Mouse (Mus musculus) G1E-ER4 (cell line): ENCODE data around the gene Ptprg. TPM values are rescaled to one million over a fixed set of nuclear protein-coding genes. Genes with fewer than 3 reads are reported as not detected.

Experiments used
- GATA1 ChIP-seq: IDR thresholded peaks from one replicate; pipeline ENCODE4 v1.8.0; 2012; ENCODE audit warnings: low read length, inconsistent platforms
- polyA plus RNA-seq: library from polyadenylated mRNA; stranded (reverse); fragments of >175 nt; gene quantifications from 2 replicates; pipeline ENCODE4 v1.2.3, GENCODE M21; 2012

The Ptprg gene
- polyA plus RNA-seq, 1 experiment, result not detected

- TF ChIP-seq GATA1, result no peak
These were observed 330.0 kb downstream of the Ptprg start for GRCm38 (mm10) chr14:11883142-11883921.

DNA sequence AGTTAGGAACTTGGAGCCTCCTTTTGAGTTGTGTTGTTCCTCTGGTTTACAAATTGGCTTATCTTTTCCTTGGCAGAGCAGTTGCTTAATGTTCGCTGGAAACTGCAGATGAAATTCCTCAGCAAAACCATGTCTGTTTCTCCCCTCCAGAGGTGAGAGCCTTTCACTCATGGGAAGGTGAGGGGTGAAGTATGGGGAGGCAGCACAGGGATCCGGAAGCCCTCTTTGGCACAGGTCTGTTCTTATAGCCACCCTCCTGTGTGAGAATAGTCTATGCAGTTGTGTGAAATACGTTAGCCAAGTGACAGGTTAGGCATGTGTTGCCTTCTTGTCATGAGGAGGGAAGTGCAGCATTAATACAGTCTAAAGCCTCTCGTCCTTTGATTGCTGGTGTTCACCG is 330.7 kb downstream of the Ptprg start:
- TF ChIP-seq GATA1, result no peak

DNA sequence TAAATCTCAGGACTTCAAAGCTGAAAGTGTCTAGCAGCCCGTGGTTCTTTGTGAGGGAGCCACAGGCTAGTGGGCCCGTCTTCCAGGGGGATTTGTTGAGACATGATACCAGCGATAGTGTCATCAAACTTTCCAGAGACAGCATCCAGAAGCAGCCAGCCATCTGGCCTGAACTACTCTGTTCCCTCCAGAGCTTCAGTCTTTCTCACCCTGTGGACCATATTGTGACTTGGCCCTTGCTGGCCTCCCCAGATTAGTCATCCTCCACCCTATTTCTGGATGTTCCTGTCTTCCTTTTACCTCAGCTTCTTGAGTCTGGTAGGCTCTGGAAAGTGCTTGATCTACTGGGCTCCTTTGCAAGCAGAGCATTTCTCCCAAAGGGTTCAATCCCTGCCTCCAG is 333.1 kb downstream of the Ptprg start:
- no peak for TF ChIP-seq GATA1

DNA sequence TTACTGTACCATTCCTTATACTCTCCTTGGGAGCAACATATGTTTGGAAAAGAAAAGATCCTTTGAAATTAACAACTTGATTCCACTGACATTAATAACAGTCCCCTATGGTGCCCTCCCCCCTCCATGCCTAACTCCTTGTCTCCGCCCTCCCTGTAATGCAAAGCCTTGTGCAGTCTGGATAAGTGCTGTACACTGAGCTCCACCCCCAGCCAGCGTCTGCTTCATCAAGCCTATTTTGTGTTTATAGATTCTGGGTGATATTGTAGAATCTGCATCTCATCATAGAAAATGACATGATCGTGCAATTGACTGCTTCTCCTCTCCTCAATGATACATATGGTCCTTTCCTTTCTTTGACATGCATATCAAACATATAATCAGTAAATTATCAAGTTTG is 337.6 kb downstream of the Ptprg start:
- TF ChIP-seq GATA1, result no peak

DNA sequence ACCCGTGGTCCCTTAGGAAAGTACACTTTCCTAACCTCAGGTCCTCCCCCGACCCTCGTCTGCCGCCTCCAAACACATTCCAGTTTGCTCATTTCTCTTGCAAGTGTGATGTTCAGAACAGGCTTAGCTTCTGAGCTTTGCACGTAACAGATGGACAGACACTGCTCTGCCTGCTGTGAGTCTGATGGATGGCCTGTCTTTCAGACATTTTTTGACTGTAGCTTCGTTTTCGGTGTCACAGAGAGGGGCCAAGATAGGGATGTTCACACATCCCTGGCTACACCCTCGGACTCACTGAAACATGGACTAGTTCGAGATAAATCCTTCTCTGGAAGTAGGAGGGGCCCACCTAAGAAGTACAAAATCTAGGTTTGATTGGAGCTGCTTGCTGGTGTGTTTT is 339.3 kb downstream of the Ptprg start:
- TF ChIP-seq GATA1, result no peak

DNA sequence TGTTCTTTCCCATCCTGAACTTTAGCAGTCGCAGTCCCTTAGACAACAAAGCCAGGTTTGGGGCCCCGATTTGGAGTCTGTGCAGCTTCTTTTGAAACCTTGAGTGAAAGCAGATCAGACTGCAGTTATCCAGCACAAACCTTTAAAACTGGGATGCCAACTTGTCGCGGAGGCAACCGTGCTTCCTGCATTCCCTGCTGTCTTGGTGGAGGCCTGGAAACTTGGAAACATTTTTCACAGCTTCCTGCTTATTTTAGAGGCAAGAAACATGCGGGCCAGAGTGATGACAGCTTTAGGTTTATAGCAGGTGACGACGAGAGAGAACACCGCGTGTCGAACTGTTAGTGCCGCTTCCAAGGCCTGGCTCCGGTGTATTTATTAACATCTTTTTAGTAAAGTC is 342.2 kb downstream of the Ptprg start:
- TF ChIP-seq GATA1, result no peak

GRCm38 (mm10) chr14:11902794-11903193 is 349.5 kb downstream of the Ptprg start:
- no peak for TF ChIP-seq GATA1

GRCm38 (mm10) chr14:11906130-11906675 is 352.9 kb downstream of the Ptprg start:
- TF ChIP-seq GATA1, result no peak

GRCm38 (mm10) chr14:11912253-11912652 is 358.9 kb downstream of the Ptprg start:
- no peak for TF ChIP-seq GATA1

DNA sequence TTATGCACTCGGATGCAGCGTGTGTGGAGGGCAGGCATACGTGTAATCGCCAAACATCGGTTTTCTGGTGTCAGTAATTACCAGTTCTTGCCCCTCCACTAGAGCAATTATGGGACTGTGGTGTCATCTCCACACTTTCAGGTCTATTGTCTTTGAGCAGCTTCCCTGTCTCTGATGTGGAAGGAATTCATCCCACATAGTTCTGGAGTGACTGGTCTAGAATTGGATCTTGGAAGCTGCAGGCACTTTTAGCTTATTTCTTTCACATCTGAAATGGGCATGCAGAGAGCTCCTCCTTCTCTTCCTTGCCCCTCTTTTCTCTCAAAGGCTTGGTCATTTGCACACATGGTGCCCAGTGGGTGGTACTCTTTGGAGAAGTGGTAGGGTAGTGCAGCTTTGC is 363.9 kb downstream of the Ptprg start:
- TF ChIP-seq GATA1, result no peak

DNA sequence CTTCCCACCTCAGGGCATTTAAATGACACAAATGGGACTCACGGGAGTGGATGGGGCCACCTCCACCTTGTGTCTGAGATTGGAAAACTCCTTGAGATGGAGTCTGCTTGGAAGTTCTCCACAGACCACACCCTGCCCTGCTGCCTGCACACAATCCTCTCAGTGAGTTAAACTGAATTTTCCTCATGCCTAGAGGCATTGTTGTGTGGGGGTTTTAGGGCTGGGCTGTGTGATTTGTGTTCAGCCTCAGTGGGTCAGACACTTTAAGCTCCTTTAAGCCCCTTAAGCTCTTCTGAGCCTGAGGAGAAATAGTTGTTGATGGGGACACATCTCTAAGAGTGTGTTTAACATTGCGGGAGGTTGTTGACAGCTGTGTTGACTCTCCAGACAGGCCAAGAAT is 375.2 kb downstream of the Ptprg start:
- TF ChIP-seq GATA1, result no peak

GRCm38 (mm10) chr14:11932517-11932916 is 379.2 kb downstream of the Ptprg start:
- no peak for TF ChIP-seq GATA1

DNA sequence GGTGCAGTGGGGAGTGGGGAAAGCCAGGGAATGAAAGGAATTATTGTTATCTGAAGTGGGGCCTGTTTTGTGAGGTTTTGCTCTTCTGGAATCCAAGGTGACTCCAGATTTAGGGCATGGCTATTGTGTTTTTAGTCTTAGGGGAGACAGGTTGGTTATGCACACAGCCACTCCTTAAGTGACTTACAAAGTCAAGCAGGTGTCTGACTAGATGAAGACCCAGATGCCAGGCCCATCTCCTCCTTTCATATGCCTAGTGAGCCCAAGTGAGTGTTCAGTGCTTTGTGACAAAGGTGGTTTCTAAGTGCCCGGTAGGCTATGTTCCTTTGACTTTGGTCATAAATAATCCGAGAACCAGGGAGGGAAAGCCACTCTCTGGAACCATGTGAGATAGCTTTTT is 381.2 kb downstream of the Ptprg start:
- TF ChIP-seq GATA1, result no peak

- no peak for TF ChIP-seq GATA1
These were observed 381.9 kb downstream of the Ptprg start for GRCm38 (mm10) chr14:11935281-11935680.

GRCm38 (mm10) chr14:11935698-11936097 is 382.4 kb downstream of the Ptprg start:
- TF ChIP-seq GATA1, result no peak

- TF ChIP-seq GATA1, result no peak
These were observed 385.6 kb downstream of the Ptprg start for GRCm38 (mm10) chr14:11938912-11939311.

DNA sequence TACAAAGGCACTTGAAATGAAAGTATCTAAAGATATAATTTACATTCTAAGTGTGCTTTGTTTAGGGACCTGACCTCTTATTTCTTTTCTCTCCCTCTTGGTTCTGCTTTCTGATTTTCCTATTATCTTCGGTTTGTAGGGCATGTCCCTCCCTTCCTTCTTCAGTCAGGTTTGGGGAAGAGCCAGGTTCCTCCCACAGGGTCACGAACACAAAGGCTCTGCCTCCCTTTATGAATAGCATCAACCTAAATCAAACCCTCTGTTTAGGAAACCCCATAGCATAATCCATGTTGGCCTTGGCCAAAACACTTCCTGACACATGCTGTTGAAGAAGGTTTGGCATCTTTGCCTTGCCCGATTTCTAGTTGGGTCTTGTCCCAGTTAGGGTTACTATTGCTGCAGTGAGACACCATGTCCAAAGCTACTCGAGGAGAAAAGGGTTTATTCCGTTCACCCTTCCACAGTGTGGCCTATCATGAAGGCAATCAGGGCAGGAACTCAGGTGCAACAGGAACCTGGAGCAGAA is 388.7 kb downstream of the Ptprg start:
- no peak for TF ChIP-seq GATA1

- TF ChIP-seq GATA1, result no peak
These were observed 397.0 kb downstream of the Ptprg start for GRCm38 (mm10) chr14:11950379-11950778.
